Mouse (Mus musculus): ENCODE measurements around the gene Gm28035. TPM values are rescaled to one million over a fixed set of nuclear protein-coding genes. Genes with fewer than 3 reads are reported as not detected.
A peak's percentile ranks its signal among the peaks of the same experiment; 100 is the strongest.

Gm28035 gene
- polyA plus RNA-seq, 1 experiment: not detected

DNA sequence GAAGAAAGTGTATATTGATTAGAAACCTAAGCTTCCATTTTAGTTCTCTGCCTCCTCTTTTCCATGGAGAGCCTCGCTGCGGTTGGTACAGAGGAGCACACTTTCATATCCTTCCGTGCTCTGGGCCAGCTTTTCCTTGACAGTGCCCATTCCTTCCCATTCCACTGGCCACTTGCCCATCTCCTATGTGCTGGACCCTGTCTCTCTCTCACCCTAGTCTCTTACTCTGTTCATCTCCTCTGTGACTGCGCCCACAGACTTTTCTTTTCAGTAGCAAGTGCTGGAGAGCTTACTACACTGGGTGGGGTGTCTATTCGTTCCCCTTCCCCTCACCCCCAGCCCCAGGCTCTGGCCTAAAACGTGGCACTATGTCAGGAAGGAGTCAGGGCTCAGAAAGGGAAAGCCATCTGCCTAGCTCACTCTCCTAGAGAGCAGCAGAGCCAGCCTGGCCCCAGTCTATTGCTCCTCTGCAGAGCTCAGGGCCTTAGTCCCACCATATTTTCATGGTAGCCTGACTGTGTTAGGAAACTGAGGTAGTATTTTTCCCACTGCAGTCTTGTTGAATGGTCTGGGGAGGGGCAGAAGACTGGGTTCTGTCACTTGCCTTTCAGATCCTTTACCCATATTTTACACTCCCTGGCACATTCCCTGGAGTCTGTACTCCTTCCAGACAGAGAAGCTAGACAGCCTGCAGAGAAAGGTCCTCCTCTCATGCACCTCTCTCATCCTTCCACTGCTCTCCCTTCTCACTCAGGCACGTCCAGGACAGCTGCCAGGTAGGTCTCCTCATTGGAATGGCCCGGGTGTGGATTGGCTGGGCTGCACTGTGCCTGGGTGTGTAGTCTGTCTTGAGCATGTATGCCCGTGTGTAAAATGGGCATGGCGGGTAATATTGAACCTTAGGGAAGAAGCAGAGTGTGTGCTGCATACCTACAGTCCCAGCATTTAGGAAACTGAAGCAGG is 10.1 kb downstream of the Gm28035 start:
- Histone ChIP-seq H3K4me3 (ENCODE audit: insufficient read depth, low read depth, low read length) (no peak overlapping the region), H3K27ac (replicated peaks; ENCODE audit: low read depth, low read length) (peak overlapping the region; percentile 24), H3K4me1 (ENCODE audit: control insufficient read depth, insufficient read depth, insufficient read length, low read length) (peaks cover 27% of the 10 kb centered on the region)

DNA sequence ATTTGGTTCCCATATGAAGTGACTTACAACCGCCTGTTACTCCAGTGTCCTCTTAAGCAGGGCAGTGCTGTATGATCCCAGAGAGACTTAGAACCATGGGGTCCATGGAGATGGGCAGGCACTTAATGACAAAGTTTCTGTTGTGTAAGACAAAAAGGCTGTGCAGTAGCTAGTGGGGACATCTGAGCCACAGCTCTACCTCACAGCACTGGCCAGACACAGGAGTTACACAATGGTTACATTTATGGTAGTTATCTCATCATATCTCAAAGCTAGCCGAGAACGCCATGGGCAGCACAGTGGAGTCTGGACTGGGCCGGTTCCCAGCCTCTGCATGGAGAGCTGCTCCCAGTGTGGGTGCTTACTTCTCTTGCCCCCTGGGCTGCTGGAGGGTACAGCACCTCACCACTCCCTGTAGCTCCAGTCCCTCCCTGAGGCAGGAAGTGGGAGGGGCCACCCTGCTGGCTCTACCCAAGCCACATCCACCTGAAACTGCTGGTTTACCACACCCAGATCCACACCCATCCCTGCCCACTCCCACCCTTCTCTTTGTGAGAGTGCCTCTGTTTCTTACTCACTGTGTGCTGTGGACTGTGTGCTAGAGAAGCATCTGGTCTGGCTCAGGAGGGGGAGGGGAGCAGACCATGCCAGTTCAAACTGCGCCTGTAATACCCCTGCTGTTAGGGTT is 11.2 kb downstream of the Gm28035 start:
- no peak overlapping the region for H3K4me3 ChIP-seq (ENCODE audit: insufficient read depth, low read depth, low read length)
- peak overlapping the region; percentile 67 for H3K27ac ChIP-seq (replicated peaks; ENCODE audit: low read depth, low read length)
- H3K4me1 ChIP-seq (ENCODE audit: control insufficient read depth, insufficient read depth, insufficient read length, low read length): peaks cover 24% of the 10 kb centered on the region

DNA sequence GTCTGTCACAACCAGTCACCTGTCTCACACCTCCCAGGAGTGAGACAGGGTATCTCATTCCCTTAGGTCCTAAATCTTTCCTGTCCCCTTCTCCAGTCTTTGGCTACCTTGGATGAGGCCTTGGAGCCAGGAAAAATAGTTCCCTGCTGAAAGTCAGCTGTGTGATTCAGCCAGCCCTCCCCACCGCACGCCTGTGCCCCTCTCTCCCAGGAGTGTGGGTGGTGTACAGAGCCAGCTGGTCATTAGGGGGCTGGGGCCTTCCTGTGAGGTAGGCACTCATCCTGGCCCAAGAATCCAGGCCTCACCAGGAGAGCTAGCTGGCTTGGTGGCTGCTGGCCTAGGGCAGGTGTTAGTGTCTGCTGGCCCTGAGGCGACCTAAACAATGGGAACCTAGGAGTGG is 12.2 kb downstream of the Gm28035 start:
- Histone ChIP-seq H3K4me1 (ENCODE audit: control insufficient read depth, insufficient read depth, insufficient read length, low read length) (peaks cover 26% of the 10 kb centered on the region), H3K4me3 (ENCODE audit: insufficient read depth, low read depth, low read length) (no peak overlapping the region), H3K27ac (replicated peaks; ENCODE audit: low read depth, low read length) (peak overlapping the region; percentile 67)

DNA sequence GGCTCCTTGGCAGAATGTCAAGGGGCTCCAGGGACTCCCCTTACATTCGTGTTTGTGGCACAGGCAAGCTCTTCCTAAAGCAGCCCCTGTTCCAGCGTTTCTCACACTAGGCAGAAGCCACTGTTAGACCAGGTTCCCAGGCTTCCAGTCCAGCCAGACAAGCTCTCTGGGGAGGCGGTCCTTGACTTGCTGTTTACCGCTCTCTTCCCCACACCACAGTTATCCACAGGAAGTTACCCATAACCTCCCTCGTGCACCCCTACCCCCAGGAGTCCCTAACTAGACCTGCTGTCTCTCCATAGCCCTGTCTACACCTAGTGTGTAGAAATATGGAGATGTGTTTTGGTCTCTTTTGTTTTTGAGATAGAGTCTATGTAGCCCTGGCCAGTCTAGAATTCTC is 13.4 kb downstream of the Gm28035 start:
- no peak overlapping the region for H3K4me3 ChIP-seq (ENCODE audit: insufficient read depth, low read depth, low read length)
- H3K4me1 ChIP-seq (ENCODE audit: control insufficient read depth, insufficient read depth, insufficient read length, low read length): peaks cover 33% of the 10 kb centered on the region
- H3K27ac ChIP-seq (replicated peaks; ENCODE audit: low read depth, low read length): peak overlapping the region; percentile 67; the same call in 1 of the 2 replicates

DNA sequence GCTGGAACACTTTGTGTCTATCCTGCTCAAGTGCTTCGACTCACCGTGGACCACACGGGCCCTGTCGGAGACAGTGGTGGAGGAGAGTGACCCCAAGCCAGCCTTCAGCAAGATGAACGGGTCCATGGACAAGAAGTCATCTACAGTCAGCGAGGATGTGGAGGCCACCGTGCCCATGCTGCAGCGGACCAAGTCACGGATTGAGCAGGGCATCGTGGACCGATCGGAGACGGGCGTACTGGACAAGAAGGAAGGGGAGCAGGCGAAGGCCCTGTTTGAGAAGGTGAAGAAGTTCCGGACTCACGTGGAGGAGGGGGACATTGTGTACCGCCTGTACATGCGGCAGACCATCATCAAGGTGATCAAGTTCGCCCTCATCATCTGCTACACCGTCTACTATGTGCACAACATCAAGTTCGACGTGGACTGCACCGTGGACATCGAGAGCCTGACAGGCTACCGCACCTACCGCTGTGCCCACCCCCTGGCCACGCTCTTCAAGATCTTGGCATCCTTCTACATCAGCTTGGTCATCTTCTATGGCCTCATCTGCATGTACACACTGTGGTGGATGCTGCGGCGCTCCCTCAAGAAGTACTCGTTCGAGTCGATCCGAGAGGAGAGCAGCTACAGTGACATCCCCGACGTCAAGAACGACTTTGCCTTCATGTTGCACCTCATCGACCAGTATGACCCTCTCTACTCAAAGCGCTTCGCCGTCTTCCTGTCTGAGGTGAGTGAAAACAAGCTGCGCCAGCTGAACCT is 15.4 kb downstream of the Gm28035 start:
- H3K4me1 ChIP-seq (ENCODE audit: control insufficient read depth, insufficient read depth, insufficient read length, low read length): peaks cover 43% of the 10 kb centered on the region
- H3K4me3 ChIP-seq (ENCODE audit: insufficient read depth, low read depth, low read length): no peak overlapping the region
- no peak overlapping the region for H3K27ac ChIP-seq (replicated peaks; ENCODE audit: low read depth, low read length)

DNA sequence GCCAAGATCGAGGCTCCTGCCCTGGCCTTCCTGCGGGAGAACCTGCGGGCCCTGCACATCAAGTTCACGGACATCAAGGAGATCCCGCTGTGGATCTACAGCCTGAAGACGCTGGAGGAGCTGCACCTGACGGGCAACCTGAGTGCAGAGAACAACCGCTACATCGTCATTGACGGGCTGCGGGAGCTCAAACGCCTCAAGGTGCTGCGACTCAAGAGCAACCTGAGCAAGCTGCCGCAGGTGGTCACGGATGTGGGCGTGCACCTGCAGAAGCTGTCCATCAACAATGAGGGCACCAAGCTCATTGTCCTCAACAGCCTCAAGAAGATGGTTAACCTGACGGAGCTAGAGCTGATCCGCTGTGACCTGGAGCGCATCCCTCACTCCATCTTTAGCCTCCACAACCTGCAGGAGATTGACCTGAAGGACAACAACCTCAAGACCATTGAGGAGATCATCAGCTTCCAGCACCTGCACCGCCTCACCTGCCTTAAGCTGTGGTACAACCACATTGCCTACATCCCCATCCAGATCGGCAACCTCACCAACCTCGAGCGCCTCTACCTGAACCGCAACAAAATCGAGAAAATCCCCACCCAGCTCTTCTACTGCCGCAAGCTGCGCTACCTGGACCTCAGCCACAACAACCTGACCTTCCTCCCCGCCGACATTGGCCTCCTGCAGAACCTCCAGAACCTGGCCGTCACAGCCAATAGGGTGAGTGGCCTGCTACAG is 16.4 kb downstream of the Gm28035 start:
- no peak overlapping the region for H3K4me3 ChIP-seq (ENCODE audit: insufficient read depth, low read depth, low read length)
- peaks cover 37% of the 10 kb centered on the region for H3K4me1 ChIP-seq (ENCODE audit: control insufficient read depth, insufficient read depth, insufficient read length, low read length)
- H3K27ac ChIP-seq (replicated peaks; ENCODE audit: low read depth, low read length): peak overlapping the region; percentile 100

DNA sequence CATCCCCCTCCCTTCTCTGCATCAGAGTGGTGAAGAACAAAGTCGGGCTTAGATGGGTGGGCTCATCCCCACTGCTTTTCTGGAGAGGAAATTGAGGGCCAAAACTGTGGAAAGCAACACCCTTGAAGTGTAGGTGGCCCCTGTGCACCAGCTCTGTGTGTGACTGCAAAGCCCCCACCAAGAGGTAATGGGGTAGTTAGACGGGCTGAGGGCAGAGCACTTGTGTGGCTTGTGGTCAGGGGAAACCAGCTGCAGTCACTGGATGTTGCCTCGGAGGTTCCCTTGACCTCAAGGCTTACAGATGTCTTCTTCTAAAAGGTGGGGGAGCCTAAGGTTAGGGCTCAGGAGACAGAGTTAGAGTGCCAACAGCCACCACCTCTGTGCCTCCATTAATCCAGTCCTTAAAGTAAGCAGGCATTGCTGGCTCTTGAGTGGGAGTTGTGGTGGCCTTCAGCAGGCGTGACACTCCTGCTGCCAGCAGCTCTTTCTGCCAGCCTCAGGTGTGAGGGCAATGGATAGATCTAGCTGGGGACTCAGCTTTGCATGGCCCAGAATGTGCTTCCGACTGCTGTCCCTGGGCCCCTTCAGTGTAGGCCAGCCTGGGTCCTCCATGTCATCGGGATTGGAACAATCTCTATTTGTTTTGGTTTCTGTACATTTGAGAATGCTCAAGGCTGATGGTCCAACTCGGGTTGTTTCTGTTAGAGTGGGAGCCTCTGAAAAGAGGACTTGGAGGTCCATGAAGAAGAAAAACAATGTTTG is 17.5 kb downstream of the Gm28035 start:
- H3K4me3 ChIP-seq (ENCODE audit: insufficient read depth, low read depth, low read length): no peak overlapping the region
- H3K4me1 ChIP-seq (ENCODE audit: control insufficient read depth, insufficient read depth, insufficient read length, low read length): peaks cover 33% of the 10 kb centered on the region
- H3K27ac ChIP-seq (replicated peaks; ENCODE audit: low read depth, low read length): peak overlapping the region; percentile 100

DNA sequence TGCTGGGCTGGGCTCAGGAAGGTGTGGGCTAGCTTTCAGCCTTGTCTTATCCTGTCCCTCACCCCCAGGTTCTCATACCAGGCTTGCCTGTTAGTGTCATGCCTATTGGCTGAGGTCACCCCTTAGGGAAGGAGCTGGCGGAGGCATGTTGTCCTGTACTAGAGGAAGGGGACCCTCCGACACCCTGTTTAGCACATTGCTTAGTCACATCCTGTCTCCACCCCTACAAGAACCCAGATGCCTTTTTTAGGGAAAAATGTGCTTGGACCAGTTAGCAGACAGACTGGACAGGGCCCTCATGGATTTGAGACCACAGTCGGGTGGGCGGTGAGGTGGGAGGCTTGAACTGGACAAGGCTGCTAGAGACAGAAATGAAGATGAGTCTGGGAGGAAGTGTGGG is 18.2 kb downstream of the Gm28035 start:
- Histone ChIP-seq H3K27ac (replicated peaks; ENCODE audit: low read depth, low read length) (peak overlapping the region; percentile 100), H3K4me1 (ENCODE audit: control insufficient read depth, insufficient read depth, insufficient read length, low read length) (peaks cover 39% of the 10 kb centered on the region), H3K4me3 (ENCODE audit: insufficient read depth, low read depth, low read length) (peak overlapping the region; percentile 25)

DNA sequence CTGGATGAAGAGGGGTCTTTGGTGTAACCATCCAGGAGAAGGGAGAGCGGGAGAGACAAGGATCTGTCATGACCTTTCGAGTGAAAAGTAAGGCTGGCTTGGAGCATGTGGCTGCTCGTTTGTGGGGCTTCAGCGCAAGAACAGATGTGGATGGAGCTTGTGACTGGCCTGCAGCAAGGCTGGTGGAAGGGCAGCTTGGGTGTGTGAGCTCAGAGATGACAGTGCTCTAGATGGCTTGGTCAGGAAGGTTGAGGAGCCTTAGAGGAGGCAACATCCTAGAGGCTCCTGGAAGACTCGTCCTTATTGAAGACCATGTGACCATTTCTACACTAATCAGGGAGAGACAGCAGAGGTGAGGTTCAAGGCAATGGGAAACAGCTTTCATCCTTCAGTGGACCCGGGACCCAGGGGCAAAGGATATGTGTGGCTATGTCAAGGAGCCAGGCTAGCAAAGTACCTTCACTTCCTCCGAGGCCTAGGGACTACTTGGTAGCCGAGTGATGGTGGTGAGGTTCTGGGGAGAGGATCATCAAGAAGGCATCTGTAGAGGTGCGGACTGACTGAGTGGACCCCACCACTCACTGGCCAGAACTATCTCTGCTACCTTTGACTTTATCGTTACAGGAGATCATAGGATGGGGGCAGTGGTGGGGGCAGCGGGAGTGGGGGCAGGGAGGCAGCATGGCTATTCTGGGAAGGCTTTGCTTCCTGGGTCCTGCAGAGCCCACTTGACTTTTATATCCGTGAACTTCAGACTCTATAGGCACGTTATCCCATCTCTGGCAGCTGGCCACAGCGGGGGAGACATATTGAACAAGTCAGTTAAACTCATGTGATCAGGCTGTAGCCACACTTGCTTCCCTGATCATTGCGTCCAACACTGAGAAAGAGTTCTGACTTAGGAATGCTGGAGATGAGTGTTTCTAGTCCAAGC is 19.0 kb downstream of the Gm28035 start:
- peak overlapping the region; percentile 25 for H3K4me3 ChIP-seq (ENCODE audit: insufficient read depth, low read depth, low read length)
- peak overlapping the region; percentile 100 for H3K27ac ChIP-seq (replicated peaks; ENCODE audit: low read depth, low read length)
- H3K4me1 ChIP-seq (ENCODE audit: control insufficient read depth, insufficient read depth, insufficient read length, low read length): peaks cover 47% of the 10 kb centered on the region

DNA sequence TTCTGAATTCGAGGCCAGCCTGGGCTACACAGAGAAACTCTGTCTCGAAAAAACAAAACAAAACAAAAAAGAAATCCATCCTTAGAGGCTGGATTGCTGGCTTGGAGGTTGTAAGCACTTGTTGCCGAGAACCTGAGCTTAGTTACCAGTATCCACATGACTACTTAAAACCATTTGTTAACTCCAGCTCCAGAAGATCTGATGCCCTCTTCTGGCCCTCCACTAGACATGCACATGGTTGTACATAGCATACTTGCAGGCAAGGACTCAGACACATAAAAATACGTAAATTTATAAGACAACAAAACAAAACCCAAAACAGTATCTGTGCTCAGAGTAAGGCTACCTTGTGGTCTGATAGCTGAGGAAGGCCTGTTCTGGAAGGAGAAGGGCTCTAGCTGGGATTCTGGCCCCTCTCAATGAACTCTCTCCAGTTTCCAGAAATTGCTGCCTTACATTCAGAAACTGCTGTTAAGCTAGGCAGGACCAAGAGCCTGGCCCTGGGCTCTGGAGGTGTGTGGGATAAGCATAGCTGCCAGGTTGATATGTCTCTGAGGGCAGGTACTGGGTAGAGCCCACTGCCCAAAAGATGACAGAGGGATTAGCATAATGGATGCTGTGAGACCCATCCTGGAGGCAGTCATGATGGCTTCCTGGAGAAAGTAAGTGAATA is 20.8 kb downstream of the Gm28035 start:
- H3K27ac ChIP-seq (replicated peaks; ENCODE audit: low read depth, low read length): peak overlapping the region; percentile 94
- peaks cover 64% of the 10 kb centered on the region for H3K4me1 ChIP-seq (ENCODE audit: control insufficient read depth, insufficient read depth, insufficient read length, low read length)
- no peak overlapping the region for H3K4me3 ChIP-seq (ENCODE audit: insufficient read depth, low read depth, low read length)

DNA sequence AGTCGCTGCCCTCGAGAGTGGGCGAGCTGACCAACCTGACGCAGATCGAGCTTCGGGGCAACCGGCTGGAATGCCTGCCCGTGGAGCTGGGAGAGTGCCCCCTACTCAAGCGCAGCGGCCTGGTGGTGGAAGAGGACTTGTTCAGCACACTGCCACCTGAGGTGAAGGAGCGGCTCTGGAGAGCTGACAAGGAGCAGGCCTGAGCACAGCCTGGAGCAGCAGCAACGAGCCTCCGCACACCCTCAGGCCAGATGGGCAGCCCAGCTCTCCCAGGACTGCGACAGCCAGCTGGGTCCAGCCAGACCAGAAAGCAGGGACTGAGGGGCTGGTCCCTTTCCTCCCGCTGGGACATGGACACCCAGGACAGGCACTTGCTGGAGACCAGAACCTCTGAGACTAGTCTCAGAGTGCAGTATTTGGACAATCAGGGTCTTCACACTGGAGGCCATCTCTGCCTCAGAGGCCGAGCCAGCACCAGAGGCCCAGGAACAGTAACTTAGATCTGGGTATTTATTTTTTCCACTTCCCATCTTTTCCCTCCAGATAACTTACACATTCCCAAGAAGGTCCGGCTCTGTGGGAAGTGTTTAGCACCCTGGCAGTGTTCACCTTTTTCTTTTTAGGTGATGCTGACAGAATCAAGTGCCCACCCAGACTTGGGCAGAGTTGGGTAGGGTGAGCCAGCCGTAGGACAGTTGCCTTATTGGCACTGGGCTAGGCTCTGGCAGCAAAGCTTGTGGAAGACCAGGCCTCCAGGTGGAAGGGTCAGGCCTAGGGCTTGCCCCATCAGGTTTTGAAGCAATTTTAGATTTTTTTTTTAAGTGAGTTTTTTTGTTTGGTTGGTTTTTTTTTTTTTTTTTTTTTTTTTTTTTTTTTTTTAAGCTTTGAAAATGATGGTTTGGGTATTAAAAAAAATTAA is 21.8 kb downstream of the Gm28035 start:
- peak overlapping the region; percentile 94 for H3K27ac ChIP-seq (replicated peaks; ENCODE audit: low read depth, low read length)
- peaks cover 73% of the 10 kb centered on the region for H3K4me1 ChIP-seq (ENCODE audit: control insufficient read depth, insufficient read depth, insufficient read length, low read length)
- H3K4me3 ChIP-seq (ENCODE audit: insufficient read depth, low read depth, low read length): no peak overlapping the region

DNA sequence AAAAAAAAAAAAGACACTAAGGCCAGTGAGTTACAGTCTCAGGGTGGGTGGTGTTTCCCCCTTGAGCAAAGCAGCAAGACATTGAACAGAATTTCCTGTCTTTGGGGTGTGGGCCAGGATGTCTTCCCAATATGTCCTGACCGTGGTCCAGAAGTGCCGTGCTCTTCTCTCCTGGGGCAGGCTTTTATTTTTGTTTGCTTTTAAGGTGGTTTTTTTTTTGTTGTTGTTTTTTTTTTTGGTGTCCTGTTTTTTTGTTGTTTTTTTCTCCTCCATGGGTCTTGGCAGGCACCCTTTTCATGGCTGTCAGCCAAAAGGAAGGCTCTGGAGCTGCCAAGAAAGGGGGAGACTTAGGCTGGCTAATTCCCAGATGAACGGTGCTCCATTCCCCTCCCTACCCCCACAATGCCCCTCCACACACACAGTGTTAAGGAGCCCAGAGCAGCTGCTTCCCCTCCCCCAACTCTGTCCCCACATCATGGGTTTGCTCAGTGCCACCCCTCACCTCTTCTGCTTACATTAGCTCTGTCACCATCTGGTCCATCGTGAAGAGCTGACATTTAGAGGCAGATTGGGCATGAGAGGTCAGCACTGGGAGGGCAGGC is 22.6 kb downstream of the Gm28035 start:
- H3K4me1 ChIP-seq (ENCODE audit: control insufficient read depth, insufficient read depth, insufficient read length, low read length): peaks cover 67% of the 10 kb centered on the region

More for the DNA sequence above, 22.6 kb downstream of the Gm28035 start:
- Histone ChIP-seq H3K27ac (replicated peaks; ENCODE audit: low read depth, low read length) (peak overlapping the region; percentile 89), H3K4me3 (ENCODE audit: insufficient read depth, low read depth, low read length) (no peak overlapping the region)
